Mouse (Mus musculus) erythroblast, embryonic 14.5 days (primary cell): ENCODE results near the gene Mmp11. TPM values are rescaled to one million over a fixed set of nuclear protein-coding genes. Genes with fewer than 3 reads are reported as not detected.

Source experiments
- H3K27me3 ChIP-seq: 2 replicates; pipeline ENCODE4 v1.6.1; 2012; ENCODE audit warnings: inconsistent platforms; ENCODE audit not compliant: control insufficient read depth
- H3K36me3 ChIP-seq: 2 replicates; pipeline ENCODE4 v1.6.1; 2012; ENCODE audit warnings: mild to moderate bottlenecking, inconsistent platforms; ENCODE audit not compliant: control insufficient read depth
- H3K4me1 ChIP-seq: 2 replicates; pipeline ENCODE4 v1.6.1; 2012; ENCODE audit warnings: inconsistent platforms; ENCODE audit not compliant: control insufficient read depth
- H3K4me3 ChIP-seq: replicated peaks from 2 replicates; pipeline ENCODE3; 2012; ENCODE audit warnings: moderate library complexity, mild to moderate bottlenecking, inconsistent platforms
- H3K9me3 ChIP-seq: 2 replicates; pipeline ENCODE4 v1.6.1; 2012; ENCODE audit warnings: low read length, inconsistent platforms, mixed read lengths; ENCODE audit not compliant: control insufficient read depth
- GATA1 ChIP-seq: IDR thresholded peaks from 2 replicates; pipeline ENCODE4 v1.6.1; 2012; ENCODE audit warnings: low read length, inconsistent platforms, mixed read lengths
- TAL1 ChIP-seq: IDR thresholded peaks from 3 replicates; pipeline ENCODE4 v1.6.1; 2012; ENCODE audit warnings: low read length, inconsistent platforms, mixed read lengths
- polyA plus RNA-seq: library from polyadenylated mRNA; stranded (reverse); fragments of >175 nt; gene quantifications from 2 replicates; pipeline ENCODE4 v1.2.3, GENCODE M21; 2012

Gene Mmp11
- polyA plus RNA-seq, 1 experiment: not detected

- Histone ChIP-seq H3K4me1 (no peaks in the 10 kb centered on the region; the same call in none of the 2 replicates), H3K27me3 (no peaks in the 10 kb centered on the region), H3K4me3 (no peak overlapping the region), H3K36me3 (peaks cover 88% of the 10 kb centered on the region), H3K9me3 (no peaks in the 10 kb centered on the region)
- no peak for TF ChIP-seq GATA1
- no peak for TF ChIP-seq TAL1
Measured at GRCm38 (mm10) chr10:75910698-75911097, 25.6 kb downstream of the Mmp11 start.

- Histone ChIP-seq H3K36me3 (peaks cover 94% of the 10 kb centered on the region), H3K9me3 (no peaks in the 10 kb centered on the region), H3K4me1 (no peaks in the 10 kb centered on the region; the same call in 1 of the 2 replicates), H3K4me3 (no peak overlapping the region), H3K27me3 (no peaks in the 10 kb centered on the region)
- TF ChIP-seq GATA1 (no peak), TAL1 (no peak)
Measured at GRCm38 (mm10) chr10:75906882-75907281, 29.4 kb downstream of the Mmp11 start.

GRCm38 (mm10) chr10:75904391-75904790 is 31.9 kb downstream of the Mmp11 start:
- Histone ChIP-seq H3K4me3 (no peak overlapping the region), H3K36me3 (peaks cover 93% of the 10 kb centered on the region), H3K27me3 (no peaks in the 10 kb centered on the region), H3K9me3 (no peaks in the 10 kb centered on the region), H3K4me1 (no peaks in the 10 kb centered on the region)
- TF ChIP-seq TAL1 (no peak), GATA1 (no peak)

GRCm38 (mm10) chr10:75898846-75899245 is 37.5 kb downstream of the Mmp11 start:
- no peak for TF ChIP-seq TAL1
- no peak for TF ChIP-seq GATA1
- Histone ChIP-seq H3K4me1 (peaks cover 8% of the 10 kb centered on the region), H3K9me3 (no peaks in the 10 kb centered on the region), H3K36me3 (peaks cover 99% of the 10 kb centered on the region), H3K27me3 (no peaks in the 10 kb centered on the region), H3K4me3 (no peak overlapping the region)

- peaks cover 16% of the 10 kb centered on the region for H3K4me1 ChIP-seq
- no peak overlapping the region for H3K4me3 ChIP-seq
- H3K9me3 ChIP-seq: no peaks in the 10 kb centered on the region
- no peak for TF ChIP-seq TAL1
- TF ChIP-seq GATA1: no peak
- peaks cover 96% of the 10 kb centered on the region for H3K36me3 ChIP-seq
- H3K27me3 ChIP-seq: no peaks in the 10 kb centered on the region
Measured at GRCm38 (mm10) chr10:75898039-75898564, 38.2 kb downstream of the Mmp11 start.

- Histone ChIP-seq H3K27me3 (no peaks in the 10 kb centered on the region), H3K4me3 (no peak overlapping the region), H3K36me3 (peaks cover 89% of the 10 kb centered on the region), H3K9me3 (no peaks in the 10 kb centered on the region), H3K4me1 (peaks cover 21% of the 10 kb centered on the region)
- TF ChIP-seq GATA1: peak; percentile 86
- no peak for TF ChIP-seq TAL1
Measured at GRCm38 (mm10) chr10:75897373-75897772, 38.9 kb downstream of the Mmp11 start.

GRCm38 (mm10) chr10:75896208-75896607 is 40.1 kb downstream of the Mmp11 start:
- TF ChIP-seq GATA1: no peak
- Histone ChIP-seq H3K36me3 (peaks cover 77% of the 10 kb centered on the region), H3K4me3 (no peak overlapping the region)

GRCm38 (mm10) chr10:75895730-75896129 is 40.6 kb downstream of the Mmp11 start:
- H3K4me1 ChIP-seq: peaks cover 21% of the 10 kb centered on the region
- H3K36me3 ChIP-seq: peaks cover 73% of the 10 kb centered on the region
- no peaks in the 10 kb centered on the region for H3K27me3 ChIP-seq
- no peaks in the 10 kb centered on the region for H3K9me3 ChIP-seq
- TF ChIP-seq GATA1 (no peak), TAL1 (no peak)
- H3K4me3 ChIP-seq: no peak overlapping the region

More at GRCm38 (mm10) chr10:75896208-75896607, 40.1 kb downstream of the Mmp11 start:
- H3K9me3 ChIP-seq: no peaks in the 10 kb centered on the region
- H3K27me3 ChIP-seq: no peaks in the 10 kb centered on the region
- H3K4me1 ChIP-seq: peaks cover 21% of the 10 kb centered on the region

- Histone ChIP-seq H3K36me3 (peaks cover 62% of the 10 kb centered on the region), H3K9me3 (no peaks in the 10 kb centered on the region), H3K4me3 (no peak overlapping the region), H3K4me1 (peaks cover 21% of the 10 kb centered on the region), H3K27me3 (no peaks in the 10 kb centered on the region)
- TF ChIP-seq TAL1 (no peak), GATA1 (no peak)
Measured at GRCm38 (mm10) chr10:75894601-75895000, 41.7 kb downstream of the Mmp11 start.

- Histone ChIP-seq H3K36me3 (peaks cover 49% of the 10 kb centered on the region), H3K4me3 (peak within 1 kb of the TSS; percentile 61), H3K9me3 (no peaks in the 10 kb centered on the region), H3K27me3 (no peaks in the 10 kb centered on the region), H3K4me1 (peaks cover 21% of the 10 kb centered on the region)
- TF ChIP-seq GATA1 (no peak), TAL1 (no peak)
Measured at GRCm38 (mm10) chr10:75893089-75893750, 43.1 kb downstream of the Mmp11 start, which contains the start of gene Derl3. Derl3 (plus strand) TSS chr10:75893413.
